Mouse (Mus musculus) frontal cortex, postnatal 36 days (tissue): ENCODE measurements around the gene Zfyve28.
A peak's percentile ranks its signal among the peaks of the same experiment; 100 is the strongest.

Experiments
- DNase-seq, 2 experiments: peaks; one replicate each; pipeline ENCODE4 v3.0.0; 2022; ENCODE audit warnings: low spot score in 2 of 2

Gene Zfyve28

DNA sequence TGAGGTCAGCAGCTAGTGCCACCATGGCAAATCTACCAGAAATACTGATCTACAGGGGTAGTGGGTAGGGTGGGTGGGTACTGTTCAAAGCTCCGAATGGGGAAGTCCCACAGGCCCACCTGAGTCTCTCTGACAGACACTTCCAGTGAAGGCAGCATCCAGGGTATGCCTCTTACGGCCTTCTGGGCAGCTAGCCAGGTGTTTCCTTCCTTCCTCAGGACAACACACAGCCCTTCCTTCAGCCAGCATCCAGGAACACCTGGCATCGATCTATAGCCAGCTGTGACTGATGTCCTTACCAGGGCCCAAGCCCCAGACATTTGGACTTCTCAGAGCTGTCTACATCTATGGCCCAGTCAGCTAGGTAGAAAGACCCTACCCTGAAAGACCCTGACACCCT lies 105.8 kb downstream of the Zfyve28 start:
- no peak for DNase-seq

DNA sequence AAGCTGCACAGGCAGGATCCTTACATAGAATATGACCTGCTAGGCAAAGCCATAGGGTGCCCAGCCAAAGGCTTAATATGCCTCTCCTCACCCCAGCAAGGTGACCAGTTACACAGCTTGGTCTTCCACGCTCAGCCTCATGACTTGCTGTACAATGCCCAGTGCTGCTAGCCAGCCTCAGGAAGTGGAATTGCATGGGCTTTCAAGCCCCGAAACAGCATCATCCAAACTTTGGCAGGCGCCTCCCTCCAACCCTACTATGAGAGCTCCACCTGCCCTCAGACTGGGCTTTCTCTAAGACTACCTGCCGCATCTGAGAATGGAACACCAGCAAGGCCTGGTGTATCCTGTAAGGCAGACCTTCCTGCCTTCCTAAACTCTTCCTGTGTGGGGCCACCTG lies 110.4 kb downstream of the Zfyve28 start:
- DNase-seq: no peak

DNA sequence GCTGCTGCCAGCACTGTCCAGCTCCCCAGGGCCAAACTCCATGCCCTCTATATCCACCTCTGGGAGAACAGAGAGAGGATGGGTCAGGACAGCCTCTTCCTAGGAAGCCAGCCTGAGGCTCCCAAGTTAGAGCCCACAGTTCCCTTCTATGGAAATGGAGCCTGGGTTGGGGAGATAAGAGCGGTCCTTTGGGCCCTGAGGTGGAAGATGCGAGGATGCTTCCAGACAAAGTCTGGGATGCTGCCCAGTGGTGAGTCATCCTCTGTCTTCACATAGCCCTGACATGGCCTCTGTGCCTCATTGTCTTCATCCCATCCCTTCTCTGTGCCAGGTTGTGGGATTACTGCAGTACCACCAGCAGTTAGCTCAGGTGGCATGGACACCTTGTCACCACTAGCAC lies 111.2 kb downstream of the Zfyve28 start:
- peak in 1 of 2 experiments; percentile 4 for DNase-seq

DNA sequence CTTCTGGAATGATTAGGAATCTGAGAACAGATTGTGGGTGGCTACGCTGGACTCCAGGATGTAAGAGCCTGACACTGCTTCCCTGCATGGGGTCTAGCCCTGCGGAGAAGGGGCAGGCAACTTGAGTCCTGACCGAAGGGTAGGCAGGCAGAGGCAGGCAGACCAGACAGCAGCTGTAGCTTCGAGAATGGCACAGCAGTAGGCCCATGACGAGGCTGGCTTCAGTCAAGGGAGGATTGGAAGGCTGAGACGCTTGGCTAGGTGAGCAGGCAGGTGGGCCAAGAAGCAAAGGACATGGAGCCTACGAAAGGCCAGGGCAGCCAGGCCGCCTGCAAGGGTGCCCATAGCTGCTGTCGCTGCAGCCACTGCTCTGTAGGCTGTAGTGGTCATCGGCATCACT lies 111.6 kb downstream of the Zfyve28 start:
- no peak for DNase-seq

GRCm38 (mm10) chr5:34175403-34175694 lies 112.9 kb downstream of the Zfyve28 start:
- no peak for DNase-seq

DNA sequence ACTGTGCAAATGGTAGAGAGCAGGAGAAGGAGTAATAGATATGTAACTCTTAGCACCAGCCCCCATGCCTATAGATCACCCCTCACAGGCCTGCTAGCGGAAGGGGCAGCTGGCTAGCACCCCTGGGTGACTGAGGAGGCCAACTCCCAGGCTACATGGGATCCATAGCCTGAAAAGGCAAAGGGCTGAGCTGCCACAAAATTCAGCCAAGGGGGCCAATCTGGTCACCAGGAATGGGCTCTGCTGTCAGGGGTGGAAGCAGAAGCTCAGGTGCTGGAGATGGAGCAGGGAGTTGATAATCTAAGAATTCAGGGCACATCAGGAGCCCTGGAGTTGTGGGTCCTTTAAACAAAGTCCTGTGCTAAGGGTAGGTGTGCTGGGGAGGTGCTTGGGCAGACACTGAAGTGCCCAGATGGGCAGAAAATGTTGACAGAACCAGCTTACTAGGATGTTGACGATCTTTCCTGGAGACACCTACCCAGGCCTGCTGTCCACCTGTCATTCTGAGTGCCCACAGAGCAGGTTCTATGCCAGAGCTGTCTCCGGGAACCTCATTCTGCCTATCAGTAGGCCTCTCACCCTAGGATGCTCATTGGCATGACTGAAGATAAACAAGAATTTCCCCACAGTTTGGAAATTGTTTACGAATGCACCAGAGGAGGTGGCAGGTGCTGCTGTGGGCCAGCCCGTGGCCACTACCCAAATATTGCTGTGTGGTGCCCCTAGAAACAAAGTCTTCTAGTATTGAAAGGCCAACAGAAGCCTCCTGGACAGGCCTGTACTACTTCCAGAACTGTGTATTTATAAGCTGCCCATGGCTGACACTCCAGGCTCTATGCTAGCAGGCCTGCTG lies 113.5 kb downstream of the Zfyve28 start:
- no peak for DNase-seq

- DNase-seq: no peak
Observed at GRCm38 (mm10) chr5:34174021-34174420, 114.2 kb downstream of the Zfyve28 start.

DNA sequence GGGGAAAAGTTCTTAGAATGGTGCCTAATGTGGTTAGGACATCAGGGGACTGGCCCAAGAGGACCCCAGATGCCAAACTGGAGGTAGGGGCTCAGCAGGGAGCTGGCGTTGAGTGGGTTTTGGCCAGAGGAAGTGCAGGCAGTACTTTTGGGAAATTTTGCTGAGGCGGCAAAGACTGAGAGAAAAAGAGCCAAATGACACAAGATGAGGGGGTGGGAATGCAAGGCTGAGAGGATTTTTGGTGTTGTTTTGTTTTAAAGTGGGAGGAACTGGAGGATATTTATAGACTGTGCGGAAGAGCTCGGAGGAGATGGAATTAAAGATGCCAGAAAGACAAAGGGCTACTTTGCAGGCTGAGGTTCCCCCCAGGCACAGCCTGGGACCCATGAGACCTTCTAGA lies 117.5 kb downstream of the Zfyve28 start:
- DNase-seq: peak; percentile 39 to 49

DNA sequence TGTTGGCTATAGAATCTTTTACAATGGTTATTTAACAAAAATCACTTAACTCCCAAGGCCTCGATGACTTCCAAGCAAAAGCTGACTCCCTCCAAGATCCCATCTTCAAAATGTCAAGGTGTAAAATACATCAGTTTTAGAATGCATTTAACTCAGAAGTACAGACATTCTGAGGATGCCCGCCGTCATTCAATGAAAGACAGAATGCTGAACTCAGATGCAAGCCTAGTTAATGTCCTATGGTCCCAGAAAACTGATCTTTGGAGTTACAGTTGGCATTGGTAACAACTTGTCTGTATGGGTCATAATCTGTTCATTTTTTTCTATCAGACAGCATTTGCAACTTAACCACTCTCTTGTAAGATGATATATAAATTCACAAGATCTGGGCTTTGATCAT lies 118.3 kb downstream of the Zfyve28 start:
- DNase-seq: no peak

DNA sequence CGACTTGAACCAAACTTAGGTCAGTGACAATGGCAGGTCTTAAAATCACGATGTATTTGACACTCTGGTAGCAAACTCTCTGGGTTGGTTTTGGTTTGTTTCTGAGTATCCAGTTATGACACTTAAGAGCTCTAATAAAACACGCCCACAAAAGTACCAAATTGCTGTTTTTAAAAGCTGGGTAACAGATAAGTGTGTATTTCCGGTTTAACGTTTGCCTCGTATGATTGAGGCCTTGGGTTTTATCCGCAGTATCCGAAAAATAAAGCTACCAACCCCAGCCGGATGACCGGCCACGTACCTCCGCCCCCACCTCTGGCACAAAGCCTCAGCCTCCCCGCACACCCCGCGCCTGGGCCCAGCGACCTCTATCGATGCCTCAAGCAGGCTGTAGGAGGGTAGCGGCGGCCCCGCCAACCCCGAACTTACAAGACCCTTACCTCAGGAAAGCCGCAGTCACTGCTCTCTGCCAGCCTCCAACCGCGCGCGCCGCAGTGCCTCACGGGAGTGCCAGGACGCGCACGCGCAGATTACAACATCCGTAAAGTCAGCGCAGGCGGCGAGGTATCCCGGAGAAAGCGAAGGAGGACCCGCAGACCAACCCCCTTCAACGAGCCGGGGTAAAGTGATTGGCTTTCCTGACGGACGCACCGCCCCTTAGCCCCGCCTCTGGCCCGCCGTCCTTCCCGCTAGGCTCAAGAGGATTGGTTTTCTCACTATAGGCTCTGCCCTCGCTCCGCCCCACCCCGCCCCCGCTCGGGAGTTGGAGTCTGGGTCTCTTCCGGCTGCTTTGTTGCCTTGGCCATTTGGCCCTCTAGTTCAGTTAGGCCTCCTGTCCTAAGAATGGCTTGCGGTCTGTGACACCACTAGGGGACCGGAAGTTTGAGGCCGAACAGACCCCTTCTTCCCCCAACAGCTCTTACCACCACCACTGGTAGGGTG lies 119.0 kb downstream of the Zfyve28 start, which contains the start of the genes Poln and Haus3:
Gene Poln (minus strand): TSS at position 499 of the 942 bp plus-strand sequence.
Gene Haus3 (minus strand): TSS at position 578 of the 942 bp plus-strand sequence.
- DNase-seq: peak; percentile 97

DNA sequence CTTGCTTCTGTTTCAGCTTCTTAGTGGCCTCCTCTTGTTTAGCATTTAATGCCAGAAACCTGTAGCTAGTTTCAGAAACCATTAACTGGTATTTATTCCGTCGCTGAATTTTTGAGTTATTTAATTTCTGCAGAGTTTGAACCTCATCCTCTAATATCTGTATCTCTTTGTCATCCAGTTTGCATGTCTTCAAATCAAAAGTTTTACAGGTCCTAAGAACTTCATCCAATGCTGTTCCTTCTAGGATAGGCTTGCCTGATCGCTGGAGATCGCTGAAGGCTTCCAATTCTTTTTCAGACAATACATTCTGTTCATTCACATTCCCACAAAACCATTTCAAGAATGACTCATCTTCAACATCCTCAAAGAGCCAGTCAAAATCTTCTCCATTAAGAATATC lies 120.4 kb downstream of the Zfyve28 start:
- no peak for DNase-seq

DNA sequence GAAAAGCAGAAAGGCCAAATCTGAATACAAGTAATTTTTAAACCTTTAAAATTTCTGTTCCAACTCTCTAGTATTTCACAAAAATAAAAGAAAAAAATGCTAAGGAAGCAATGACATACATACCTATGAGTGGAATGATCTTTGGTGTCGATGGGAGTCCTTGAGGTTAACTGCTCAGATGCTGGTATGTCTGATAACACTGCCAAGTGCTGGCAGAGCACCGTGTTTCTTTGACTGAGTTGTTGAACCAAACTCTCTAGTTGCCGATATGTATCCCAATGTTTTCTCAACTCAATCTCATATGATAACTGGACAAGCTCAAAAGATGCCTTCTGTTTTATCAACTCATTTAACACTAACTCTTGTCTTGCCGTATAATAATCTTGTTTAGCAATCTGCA lies 122.5 kb downstream of the Zfyve28 start:
- no peak for DNase-seq

DNA sequence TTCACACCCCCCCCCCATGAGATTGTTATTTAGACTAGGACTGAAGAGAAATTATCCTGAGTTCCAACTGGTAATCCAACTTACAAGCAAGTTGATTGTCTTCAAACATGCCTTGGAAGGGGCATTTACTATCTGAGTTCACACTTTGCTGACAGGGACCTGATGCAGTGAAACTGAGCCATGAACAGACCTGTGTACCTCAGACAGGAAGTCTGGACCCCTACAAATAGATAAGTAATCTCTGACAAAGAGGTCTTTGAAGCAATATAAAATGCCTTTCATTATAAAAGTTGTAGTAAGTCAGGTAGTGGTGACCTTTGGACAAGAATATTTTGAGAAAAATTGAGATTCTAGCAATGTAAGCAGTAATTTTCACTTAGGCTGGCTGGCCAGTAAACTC lies 139.8 kb downstream of the Zfyve28 start:
- no peak for DNase-seq

GRCm38 (mm10) chr5:34147554-34147953 lies 140.7 kb downstream of the Zfyve28 start:
- no peak for DNase-seq
